Mouse (Mus musculus) liver, postnatal 0 days (tissue): Measurements from ENCODE around the gene Ugt1a5.
"Not testable (repeated sequence)": the region's sequence is repeated elsewhere in the genome, so short reads cannot be mapped to it uniquely, and the experiment has no call there.

ENCODE experiments used
- CTCF ChIP-seq: sonication (generic); IDR thresholded peaks from 2 replicates; pipeline ENCODE4 v1.5.1; 2016; ENCODE audit warnings: antibody characterized with exemption, low read depth
- EP300 ChIP-seq: IDR thresholded peaks from 2 replicates; pipeline ENCODE4 v1.6.1; 2016; ENCODE audit warnings: antibody characterized with exemption, low read depth, mild to moderate bottlenecking

- TF ChIP-seq CTCF, EP300: not testable (repeated sequence)
Measured at GRCm38 (mm10) chr1:88135229-88135904, 30.4 kb upstream of the Ugt1a5 start.
